Mouse (Mus musculus): ENCODE results near the gene Tmem177. TPM values are rescaled to one million over a fixed set of nuclear protein-coding genes. Genes with fewer than 3 reads are reported as not detected.

The Tmem177 gene
- polyA plus RNA-seq, 1 experiment from 2014 or later: 8.3 TPM

DNA sequence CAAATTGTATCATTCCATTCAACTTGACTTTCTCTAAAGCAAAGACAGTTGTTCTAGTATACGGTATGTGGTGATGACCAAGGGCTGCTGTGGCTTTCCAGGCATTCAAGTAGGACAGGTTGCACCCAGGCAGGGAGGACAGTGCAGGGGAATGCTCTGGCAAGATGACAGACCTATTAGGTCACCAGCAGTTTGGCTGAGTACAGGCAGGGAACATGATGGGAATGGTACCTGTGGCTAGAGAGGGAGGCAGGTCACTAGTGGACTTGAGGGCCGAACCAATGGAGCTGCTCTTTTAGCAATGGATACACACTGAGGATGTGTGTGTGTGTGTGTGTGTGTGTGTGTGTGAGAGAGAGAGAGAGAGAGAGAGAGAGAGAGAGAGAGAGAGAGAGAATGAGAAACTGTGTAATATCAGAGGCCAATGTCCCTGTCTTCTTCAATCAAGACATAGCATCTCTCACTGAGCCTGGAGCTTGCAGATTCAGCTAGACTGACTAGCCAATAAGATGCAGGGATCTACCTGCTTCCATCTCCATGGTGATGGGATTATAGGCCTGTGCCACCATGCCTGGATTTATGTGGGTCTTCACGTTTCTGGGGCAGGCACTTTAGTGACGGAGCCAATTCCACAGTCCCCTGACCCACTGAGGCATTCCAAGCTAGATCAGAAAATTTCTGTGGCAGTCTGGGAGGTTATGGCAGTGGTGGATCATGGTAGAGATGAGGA lies 18.6 kb upstream of the Tmem177 start:
- no peak for ATAC-seq (replicated peaks; ENCODE audit: low FRiP score, low TSS enrichment, low read depth)
- Histone ChIP-seq H3K9ac (ENCODE audit: low read length) (no peak overlapping the region), H3K4me3 (ENCODE audit: low read depth, low read length) (no peak overlapping the region), H3K4me1 (replicated peaks; ENCODE audit: control insufficient read depth, insufficient read depth, low read length) (no peaks in the 10 kb centered on the region), H3K27me3 (replicated peaks; ENCODE audit: control insufficient read depth, insufficient read depth, low read length) (no peaks in the 10 kb centered on the region), H3K4me2 (ENCODE audit: low read length) (no peak overlapping the region), H3K9me3 (ENCODE audit: control insufficient read depth, low read length) (no peaks in the 10 kb centered on the region), H3K27ac (ENCODE audit: low read depth) (no peak overlapping the region), H3K36me3 (ENCODE audit: control insufficient read depth, insufficient read depth, low read length) (no peaks in the 10 kb centered on the region)
- DNase-seq (ENCODE audit: low spot score): no peak
- WGBS: 80% methylated on average over 4 of the region's 4 CpGs

DNA sequence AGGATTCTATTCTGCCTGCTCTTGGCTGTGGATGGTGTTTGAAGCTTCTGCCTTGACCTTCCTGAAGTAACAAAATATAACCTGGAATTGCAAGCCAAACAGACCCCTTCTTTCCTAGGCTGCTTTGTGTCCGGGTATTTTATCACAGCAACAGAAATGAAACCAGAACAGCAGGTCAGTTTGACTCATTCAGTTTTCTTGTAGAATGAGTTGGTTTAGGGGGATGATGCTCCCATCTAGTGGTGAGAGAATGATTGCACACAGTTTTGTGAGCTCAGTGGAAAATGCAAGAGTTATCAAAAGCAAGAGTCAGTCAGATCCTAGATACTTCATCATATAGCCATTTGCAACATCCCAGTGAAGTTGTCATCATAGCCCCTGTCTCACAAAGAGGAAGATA lies 16.7 kb upstream of the Tmem177 start:
- 52% methylated on average over 1 of the region's 1 CpGs for WGBS
- no peaks in the 10 kb centered on the region for H3K36me3 ChIP-seq (ENCODE audit: control insufficient read depth, insufficient read depth, low read length)
- no peak for DNase-seq (ENCODE audit: low spot score)
- no peaks in the 10 kb centered on the region for H3K27me3 ChIP-seq (replicated peaks; ENCODE audit: control insufficient read depth, insufficient read depth, low read length)
- no peak overlapping the region for H3K27ac ChIP-seq (ENCODE audit: low read depth)
- no peak overlapping the region for H3K9ac ChIP-seq (ENCODE audit: low read length)
- no peak for ATAC-seq (replicated peaks; ENCODE audit: low FRiP score, low TSS enrichment, low read depth)
- no peaks in the 10 kb centered on the region for H3K4me1 ChIP-seq (replicated peaks; ENCODE audit: control insufficient read depth, insufficient read depth, low read length)
- H3K4me2 ChIP-seq (ENCODE audit: low read length): no peak overlapping the region
- no peak overlapping the region for H3K4me3 ChIP-seq (ENCODE audit: low read depth, low read length)
- no peaks in the 10 kb centered on the region for H3K9me3 ChIP-seq (ENCODE audit: control insufficient read depth, low read length)

DNA sequence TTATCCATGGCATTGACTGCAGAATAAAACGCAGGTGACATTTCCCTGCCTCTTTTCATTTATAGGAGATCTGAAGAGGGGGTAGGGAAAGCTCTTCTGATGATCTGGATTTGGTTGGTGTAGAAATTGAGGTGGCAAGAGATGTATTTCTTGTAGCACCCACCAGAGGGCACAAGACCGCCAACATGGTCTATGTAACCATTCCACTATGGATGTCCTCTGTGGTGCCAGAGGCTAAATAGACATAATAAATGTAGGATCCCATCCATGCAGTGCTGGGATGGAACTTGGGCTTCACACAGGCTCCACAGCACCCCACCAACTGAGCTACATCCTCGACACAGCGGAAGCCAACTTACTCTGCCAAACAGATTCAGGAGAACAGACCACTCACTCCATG lies 6.3 kb upstream of the Tmem177 start:
- Histone ChIP-seq H3K27ac (ENCODE audit: low read depth) (no peak overlapping the region), H3K4me3 (ENCODE audit: low read depth, low read length) (no peak overlapping the region), H3K27me3 (replicated peaks; ENCODE audit: control insufficient read depth, insufficient read depth, low read length) (no peaks in the 10 kb centered on the region), H3K4me1 (replicated peaks; ENCODE audit: control insufficient read depth, insufficient read depth, low read length) (no peaks in the 10 kb centered on the region), H3K9me3 (ENCODE audit: control insufficient read depth, low read length) (no peaks in the 10 kb centered on the region), H3K36me3 (ENCODE audit: control insufficient read depth, insufficient read depth, low read length) (no peaks in the 10 kb centered on the region), H3K4me2 (ENCODE audit: low read length) (no peak overlapping the region), H3K9ac (ENCODE audit: low read length) (no peak overlapping the region)
- WGBS: 55% methylated on average over 4 of the region's 4 CpGs
- DNase-seq (ENCODE audit: low spot score): no peak
- no peak for ATAC-seq (replicated peaks; ENCODE audit: low FRiP score, low TSS enrichment, low read depth)

DNA sequence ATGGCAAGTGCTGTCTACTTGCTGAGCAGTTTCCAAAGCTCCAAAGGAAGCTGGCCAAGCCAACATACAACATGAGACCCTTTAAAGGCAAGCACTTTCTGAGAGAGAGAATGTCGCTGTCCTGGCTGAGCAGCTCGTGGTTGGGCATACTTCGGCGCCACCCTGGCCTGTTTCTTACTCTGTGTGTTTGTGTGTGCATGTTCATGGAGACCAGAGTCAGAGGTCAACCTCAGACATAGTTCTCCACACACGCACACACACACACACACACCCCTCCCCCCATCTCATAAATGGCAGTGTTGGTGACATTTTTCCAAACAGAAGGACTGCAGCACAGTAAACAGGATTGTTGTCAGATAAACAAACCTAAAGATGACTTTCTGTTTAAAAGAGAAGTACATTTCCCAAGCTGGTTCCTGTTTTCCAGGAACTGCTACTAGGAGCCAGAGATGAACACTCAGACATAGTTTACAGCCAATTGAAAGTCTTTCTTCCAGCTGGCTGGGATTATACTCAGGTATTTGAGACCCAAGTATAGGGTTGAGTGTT lies 3.9 kb upstream of the Tmem177 start:
- Histone ChIP-seq H3K27me3 (replicated peaks; ENCODE audit: control insufficient read depth, insufficient read depth, low read length) (no peaks in the 10 kb centered on the region), H3K27ac (ENCODE audit: low read depth) (no peak overlapping the region), H3K9me3 (ENCODE audit: control insufficient read depth, low read length) (no peaks in the 10 kb centered on the region), H3K4me2 (ENCODE audit: low read length) (no peak overlapping the region), H3K36me3 (ENCODE audit: control insufficient read depth, insufficient read depth, low read length) (no peaks in the 10 kb centered on the region), H3K9ac (ENCODE audit: low read length) (no peak overlapping the region), H3K4me3 (ENCODE audit: low read depth, low read length) (no peak overlapping the region), H3K4me1 (replicated peaks; ENCODE audit: control insufficient read depth, insufficient read depth, low read length) (no peaks in the 10 kb centered on the region)
- DNase-seq (ENCODE audit: low spot score) (no peak), ATAC-seq (replicated peaks; ENCODE audit: low FRiP score, low TSS enrichment, low read depth) (no peak)
- 66% methylated on average over 5 of the region's 5 CpGs for WGBS

DNA sequence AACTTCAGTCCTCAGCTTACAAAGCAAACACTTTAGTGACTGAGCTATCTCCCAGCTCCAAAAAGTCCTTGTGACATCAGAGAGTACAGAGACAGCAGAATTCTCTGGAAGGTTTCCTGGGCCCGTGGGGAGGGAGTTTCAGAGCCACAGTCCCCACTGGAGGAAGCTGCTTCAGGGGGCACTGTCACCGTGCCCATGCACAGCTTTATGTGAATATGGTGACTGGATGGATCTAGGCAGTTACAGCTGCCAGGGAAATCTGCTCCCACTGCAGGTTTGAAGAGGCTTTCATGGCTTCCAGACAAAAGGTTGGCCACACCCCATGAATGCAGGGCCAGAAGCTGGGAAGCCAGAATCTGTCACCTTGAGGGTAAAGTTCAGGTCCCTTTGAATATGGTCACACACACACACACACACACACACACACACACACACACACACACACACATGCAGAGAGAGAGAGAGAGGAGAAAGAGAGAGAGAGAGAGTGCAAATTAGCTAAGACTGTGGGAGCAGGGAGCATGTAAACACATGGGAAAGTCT lies 5.7 kb downstream of the Tmem177 start:
- Histone ChIP-seq H3K9ac (ENCODE audit: low read length) (no peak overlapping the region), H3K27ac (ENCODE audit: low read depth) (no peak overlapping the region), H3K4me2 (ENCODE audit: low read length) (no peak overlapping the region), H3K9me3 (ENCODE audit: control insufficient read depth, low read length) (no peaks in the 10 kb centered on the region), H3K27me3 (replicated peaks; ENCODE audit: control insufficient read depth, insufficient read depth, low read length) (no peaks in the 10 kb centered on the region), H3K4me3 (ENCODE audit: low read depth, low read length) (no peak overlapping the region), H3K36me3 (ENCODE audit: control insufficient read depth, insufficient read depth, low read length) (0 out of 2 replicates have a peak, but pooled peaks cover 4% of the 10 kb centered on the region), H3K4me1 (replicated peaks; ENCODE audit: control insufficient read depth, insufficient read depth, low read length) (no peaks in the 10 kb centered on the region)
- no peak for ATAC-seq (replicated peaks; ENCODE audit: low FRiP score, low TSS enrichment, low read depth)
- DNase-seq (ENCODE audit: low spot score): no peak
- 73% methylated on average over 2 of the region's 2 CpGs for WGBS

DNA sequence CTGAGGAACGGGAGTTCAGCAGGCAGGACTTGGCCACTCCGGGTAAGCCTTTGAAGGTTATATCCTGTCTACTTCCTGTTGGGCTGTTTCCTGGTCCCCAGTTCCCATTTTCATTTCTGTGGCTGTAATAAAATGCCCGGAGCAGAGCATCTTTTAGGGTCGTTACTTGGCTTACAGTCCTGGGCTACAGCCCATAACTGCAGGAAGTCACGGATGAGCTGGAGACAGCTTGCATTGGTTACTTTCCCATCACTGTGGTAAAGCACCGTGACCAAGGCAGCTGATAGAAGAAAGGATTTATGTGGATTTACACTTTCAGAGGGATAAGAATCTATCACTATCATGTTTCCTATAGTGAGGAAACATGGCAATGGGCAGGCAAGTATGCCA lies 9.8 kb downstream of the Tmem177 start:
- H3K9me3 ChIP-seq (ENCODE audit: control insufficient read depth, low read length): no peaks in the 10 kb centered on the region
- no peak overlapping the region for H3K27ac ChIP-seq (ENCODE audit: low read depth)
- DNase-seq (ENCODE audit: low spot score): no peak
- no peak overlapping the region for H3K4me2 ChIP-seq (ENCODE audit: low read length)
- no peak overlapping the region for H3K9ac ChIP-seq (ENCODE audit: low read length)
- ATAC-seq (replicated peaks; ENCODE audit: low FRiP score, low TSS enrichment, low read depth): no peak
- H3K27me3 ChIP-seq (replicated peaks; ENCODE audit: control insufficient read depth, insufficient read depth, low read length): no peaks in the 10 kb centered on the region
- H3K36me3 ChIP-seq (ENCODE audit: control insufficient read depth, insufficient read depth, low read length): no peaks in the 10 kb centered on the region
- H3K4me1 ChIP-seq (replicated peaks; ENCODE audit: control insufficient read depth, insufficient read depth, low read length): no peaks in the 10 kb centered on the region
- H3K4me3 ChIP-seq (ENCODE audit: low read depth, low read length): no peak overlapping the region
- WGBS: 69% methylated on average over 6 of the region's 6 CpGs

DNA sequence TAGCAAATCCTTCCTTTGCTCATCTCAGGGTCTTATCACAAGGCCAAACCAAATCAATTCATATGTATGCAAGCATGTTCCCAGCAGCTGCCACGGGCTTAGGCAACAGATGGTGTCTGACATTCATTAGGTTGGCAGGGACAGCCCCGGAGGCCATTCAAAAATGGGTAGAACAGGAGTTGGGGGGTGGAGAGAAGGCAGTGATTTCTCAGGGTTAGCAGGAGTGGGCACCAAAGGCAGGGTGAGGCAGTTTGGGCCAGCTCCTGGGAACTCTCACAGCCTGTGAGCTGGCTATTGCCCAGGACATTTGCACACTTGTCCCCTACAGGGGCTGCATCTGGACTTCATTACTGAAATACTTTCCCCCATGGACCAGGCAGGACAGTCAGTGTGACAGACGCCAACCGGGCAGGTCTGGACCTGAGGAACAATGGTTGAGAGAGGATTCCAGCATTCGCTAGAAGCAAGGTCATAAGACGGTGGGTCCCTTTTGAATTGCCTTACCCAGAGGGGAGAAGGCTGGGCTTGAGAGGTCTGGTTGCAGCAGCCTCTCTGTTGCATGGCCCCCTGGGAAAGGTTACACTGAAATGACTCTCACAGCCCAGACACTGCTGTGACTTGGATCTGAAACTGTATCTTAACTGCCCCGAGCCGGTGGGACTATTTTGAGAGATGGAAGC lies 10.3 kb downstream of the Tmem177 start:
- Histone ChIP-seq H3K4me3 (ENCODE audit: low read depth, low read length) (no peak overlapping the region), H3K9ac (ENCODE audit: low read length) (no peak overlapping the region), H3K4me2 (ENCODE audit: low read length) (no peak overlapping the region), H3K9me3 (ENCODE audit: control insufficient read depth, low read length) (no peaks in the 10 kb centered on the region), H3K27ac (ENCODE audit: low read depth) (no peak overlapping the region), H3K27me3 (replicated peaks; ENCODE audit: control insufficient read depth, insufficient read depth, low read length) (no peaks in the 10 kb centered on the region), H3K36me3 (ENCODE audit: control insufficient read depth, insufficient read depth, low read length) (no peaks in the 10 kb centered on the region), H3K4me1 (replicated peaks; ENCODE audit: control insufficient read depth, insufficient read depth, low read length) (no peaks in the 10 kb centered on the region)
- DNase-seq (ENCODE audit: low spot score): no peak
- WGBS: 77% methylated on average over 8 of the region's 8 CpGs
- no peak for ATAC-seq (replicated peaks; ENCODE audit: low FRiP score, low TSS enrichment, low read depth)

DNA sequence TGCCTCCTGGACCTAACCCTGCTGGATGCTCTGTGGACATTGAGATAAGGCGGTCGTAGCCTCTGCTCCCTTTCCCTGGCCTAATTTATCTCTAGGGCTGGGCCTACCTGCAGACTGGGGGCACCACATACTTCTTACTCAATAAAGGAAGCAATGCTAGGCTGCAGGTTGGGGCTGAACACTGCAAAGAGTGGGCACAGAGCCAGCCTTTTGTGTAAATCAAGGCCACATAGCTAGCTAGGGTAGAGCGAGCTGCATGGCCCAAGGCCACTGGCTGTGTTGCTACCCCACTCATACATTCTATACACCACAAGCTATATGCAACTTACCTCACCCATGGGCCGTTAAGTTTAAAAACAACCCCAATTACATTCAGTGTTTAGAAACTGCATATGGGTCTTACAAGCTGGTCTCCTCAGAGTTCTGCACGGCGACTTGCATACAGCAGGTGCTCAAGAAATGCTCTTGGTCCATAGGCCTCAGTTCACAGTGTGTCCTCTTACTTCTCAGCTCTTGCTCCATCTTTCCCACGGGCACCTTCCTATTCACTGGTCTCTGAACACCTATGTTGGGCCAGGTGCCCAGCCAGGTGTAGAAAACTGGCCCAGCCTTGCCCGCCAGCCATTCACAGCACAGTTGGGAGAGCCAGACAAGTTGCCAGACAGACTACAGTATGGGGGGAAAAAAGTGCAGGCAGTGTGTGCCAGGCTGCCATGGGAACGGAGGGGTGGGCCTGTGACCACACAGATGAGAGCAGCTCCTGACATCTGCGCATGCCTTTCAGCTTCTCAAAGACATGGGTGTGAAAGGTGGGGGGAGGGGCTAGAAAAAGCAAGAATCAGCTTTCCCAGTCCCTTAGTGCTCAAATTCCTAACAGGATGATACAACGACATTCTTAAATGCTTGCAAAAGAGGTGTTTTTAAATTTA lies 13.5 kb downstream of the Tmem177 start:
- 79% methylated on average over 11 of the region's 11 CpGs for WGBS
- H3K9me3 ChIP-seq (ENCODE audit: control insufficient read depth, low read length): no peaks in the 10 kb centered on the region
- no peak overlapping the region for H3K4me2 ChIP-seq (ENCODE audit: low read length)
- no peaks in the 10 kb centered on the region for H3K36me3 ChIP-seq (ENCODE audit: control insufficient read depth, insufficient read depth, low read length)
- no peaks in the 10 kb centered on the region for H3K27me3 ChIP-seq (replicated peaks; ENCODE audit: control insufficient read depth, insufficient read depth, low read length)
- DNase-seq (ENCODE audit: low spot score): no peak
- H3K9ac ChIP-seq (ENCODE audit: low read length): no peak overlapping the region
- no peak overlapping the region for H3K4me3 ChIP-seq (ENCODE audit: low read depth, low read length)
- H3K4me1 ChIP-seq (replicated peaks; ENCODE audit: control insufficient read depth, insufficient read depth, low read length): no peaks in the 10 kb centered on the region
- no peak; the same call in 1 of the 2 replicates for ATAC-seq (replicated peaks; ENCODE audit: low FRiP score, low TSS enrichment, low read depth)
- H3K27ac ChIP-seq (ENCODE audit: low read depth): no peak overlapping the region
